Mouse (Mus musculus) cerebral cortex, adult 2 months (tissue): Measurements from ENCODE around the gene Sacs.

Experiments used
- WGBS: fragments of 180-500 bp; shearing (Covaris S2); methylation state at CpG from one replicate; pipeline ENCODE4 v1.1.7; 2018; 5-methylcytosine and 5-hydroxymethylcytosine counted together

Gene Sacs

DNA sequence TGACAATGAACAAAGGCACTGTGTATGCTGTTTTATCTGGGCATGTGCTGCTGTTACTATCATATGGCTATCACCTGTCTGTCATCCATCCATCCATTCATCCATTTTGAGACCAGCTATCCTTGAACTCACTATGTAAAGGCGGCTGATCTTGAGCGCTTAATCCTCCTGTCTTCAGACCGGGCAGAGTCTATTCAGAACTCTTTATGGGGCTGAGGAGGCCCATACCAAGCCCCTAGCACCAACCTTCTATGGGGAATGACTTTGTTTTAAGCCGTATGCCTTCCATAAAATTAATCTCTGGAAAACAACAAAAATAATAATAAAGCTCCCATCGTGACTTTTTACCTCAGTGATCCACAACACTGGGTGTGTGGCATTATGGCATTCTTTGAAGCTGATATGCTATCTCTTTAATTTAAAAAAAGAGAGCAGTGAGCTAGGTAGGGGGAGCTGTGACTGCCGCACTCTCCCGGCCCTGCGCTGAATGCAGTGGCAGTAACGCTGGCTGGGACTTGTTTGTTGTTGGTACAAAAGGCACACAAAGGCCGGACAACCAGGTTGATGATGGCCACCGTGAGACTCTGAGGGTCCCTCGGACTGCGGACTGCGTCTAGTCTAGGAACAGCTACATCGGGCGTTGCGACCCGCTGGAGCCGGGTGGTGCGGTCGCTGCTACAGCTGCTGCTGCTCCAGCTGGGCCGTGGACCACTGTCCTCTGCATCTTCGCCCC is at the start of gene Sacs:
Gene Sacs (plus strand): TSS at position 464 of the 733 bp plus-strand sequence.
- WGBS, result 4% methylated on average over 23 of the region's 23 CpGs

DNA sequence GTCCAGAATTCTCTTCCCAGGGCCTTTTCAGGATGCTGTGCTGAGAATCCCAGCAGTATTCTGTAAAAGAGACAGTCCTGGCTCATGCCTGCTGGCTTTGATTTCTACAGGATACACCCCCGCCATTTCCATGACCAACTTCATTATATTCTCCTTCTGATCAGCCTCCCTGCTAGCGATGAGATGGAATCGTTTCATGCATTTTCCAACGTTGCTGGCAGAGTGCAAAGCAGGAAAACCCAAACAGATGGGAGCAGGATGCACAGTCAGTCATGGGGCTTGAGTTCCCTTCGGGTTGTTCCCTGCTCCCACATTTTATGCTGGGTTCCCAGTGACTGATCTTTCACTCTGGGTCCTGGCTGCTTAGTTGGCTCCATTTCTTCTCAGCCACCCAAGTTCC is 47.3 kb upstream of the Sacs start:
- 32% methylated on average over 5 of the region's 5 CpGs for WGBS

DNA sequence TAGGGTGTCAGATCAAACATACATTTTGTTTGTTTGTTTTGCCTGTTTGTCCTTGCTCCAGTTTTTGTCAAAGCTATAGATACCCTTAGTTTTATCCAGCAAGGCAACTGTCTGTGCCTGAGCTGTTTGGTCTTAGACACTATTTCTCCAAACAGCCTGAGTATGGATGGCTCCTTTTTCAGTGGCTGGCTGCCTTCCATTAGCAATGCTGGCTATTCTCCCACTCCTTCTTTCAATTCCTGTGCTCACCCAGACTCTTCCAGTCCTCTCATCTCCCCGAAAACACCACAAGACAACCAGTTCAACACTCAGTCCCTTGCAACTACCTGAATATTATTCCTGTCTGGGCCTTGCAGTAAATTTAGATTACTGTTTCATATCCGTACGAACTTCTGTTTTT is 46.2 kb upstream of the Sacs start:
- 34% methylated on average over 3 of the region's 3 CpGs for WGBS

DNA sequence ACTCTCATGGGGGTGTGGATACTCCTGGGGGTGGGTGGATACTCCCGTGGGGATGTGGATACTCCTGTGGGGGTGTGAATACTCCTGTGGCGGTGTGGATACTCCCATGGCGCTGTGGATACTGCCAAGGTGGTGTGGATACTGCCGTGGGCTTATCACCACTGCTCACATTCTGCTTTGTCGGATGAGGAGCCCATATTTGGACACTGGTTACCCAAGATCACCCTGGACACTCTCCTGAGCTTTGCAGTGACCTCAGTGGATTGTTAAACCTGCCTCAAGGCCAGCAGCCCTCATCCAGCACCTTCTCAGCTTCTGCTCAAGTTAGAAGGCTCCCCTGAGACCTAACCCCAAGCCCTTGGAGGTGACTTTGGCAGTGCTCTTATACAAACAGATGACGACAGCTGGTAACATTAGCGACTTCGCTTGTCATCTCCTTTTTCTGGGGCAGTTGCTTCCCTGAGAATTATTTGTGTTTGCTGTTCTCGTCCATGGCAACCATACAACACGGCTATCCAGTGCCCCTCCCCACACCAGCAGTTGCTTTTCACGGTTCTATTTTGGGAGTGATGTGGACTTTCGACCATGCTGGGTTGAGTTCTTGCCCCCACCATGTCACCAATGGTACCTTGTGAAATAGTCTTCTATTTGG is 40.2 kb upstream of the Sacs start:
- WGBS, result 80% methylated on average over 12 of the region's 12 CpGs

DNA sequence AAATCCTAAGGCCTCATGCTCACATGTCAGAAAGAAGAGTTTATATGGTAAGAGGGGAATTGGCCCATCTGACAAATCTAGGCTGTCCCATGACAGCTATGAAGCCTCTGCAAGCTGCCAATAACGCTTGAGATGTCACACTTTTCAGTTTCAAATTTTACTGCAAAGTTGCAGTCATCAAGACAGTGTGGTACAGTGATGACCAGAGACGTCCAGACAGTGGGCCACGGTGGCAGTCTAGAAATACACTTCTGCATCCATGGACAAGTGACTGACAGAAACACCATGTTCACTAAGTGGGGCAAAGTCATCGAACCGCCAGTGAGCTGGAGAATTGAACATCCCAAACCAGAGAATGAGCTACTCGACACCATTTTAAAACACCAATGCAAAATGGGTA is 37.5 kb upstream of the Sacs start:
- 94% methylated on average over 6 of the region's 6 CpGs for WGBS

DNA sequence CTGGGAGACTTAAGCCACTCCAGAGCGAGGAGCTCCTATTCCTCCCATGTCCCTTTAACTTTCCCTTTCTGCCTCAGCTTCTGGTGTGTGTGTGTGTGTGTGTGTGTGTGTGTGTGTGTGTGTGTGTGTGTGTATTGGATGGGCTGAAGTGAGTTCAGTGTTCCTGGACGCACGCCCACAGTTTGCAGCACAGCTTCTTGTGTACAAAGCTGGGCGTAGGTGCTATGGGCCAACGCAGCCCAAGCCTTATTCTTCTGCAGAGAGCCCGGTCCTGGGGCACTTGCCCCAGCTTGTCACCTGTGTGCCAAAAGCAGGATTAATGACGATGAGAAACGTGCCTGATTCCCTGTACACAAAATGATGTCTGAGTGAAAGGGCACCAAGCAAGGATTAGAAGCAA is 31.9 kb upstream of the Sacs start:
- 70% methylated on average over 8 of the region's 8 CpGs for whole genome bisulfite sequencing

DNA sequence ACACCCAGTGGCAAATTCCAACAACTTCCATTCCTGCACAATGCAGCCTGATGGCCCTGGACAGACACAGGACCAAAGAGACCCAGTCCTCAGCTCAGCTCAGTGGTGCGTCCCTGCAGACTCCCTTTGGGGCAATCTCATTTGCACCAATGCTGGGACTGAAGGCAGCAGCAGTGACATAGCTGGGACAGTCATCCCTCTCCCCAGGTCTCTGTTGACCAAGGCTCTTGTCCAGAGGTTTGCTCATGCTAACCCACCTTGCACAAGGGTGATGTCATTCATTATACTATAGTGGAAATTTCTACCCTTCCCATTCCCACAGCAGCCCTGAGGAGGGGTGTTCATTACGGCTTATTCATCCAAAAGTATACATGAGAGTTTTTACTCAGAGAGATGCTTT is 29.6 kb upstream of the Sacs start:
- 97% methylated on average over 2 of the region's 2 CpGs for WGBS

DNA sequence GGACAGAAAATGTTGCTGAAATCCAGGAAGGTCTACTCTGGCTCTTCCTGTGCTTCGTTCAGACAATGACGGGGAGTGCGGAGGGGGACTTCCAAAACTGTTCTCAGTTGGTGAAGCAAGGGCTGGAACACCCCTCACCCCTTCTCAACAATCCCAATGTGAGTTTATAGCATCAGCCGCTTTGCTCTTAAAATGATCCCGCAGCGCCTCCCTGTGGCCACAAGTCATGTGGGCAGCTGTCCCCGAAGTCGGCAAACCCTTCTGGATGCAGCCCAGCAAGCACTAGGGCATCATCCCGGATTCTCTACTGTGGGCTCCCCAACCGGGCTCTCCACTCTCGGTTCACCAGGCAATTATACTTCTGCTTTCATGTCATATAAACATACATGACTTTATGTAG is 25.9 kb upstream of the Sacs start:
- 2% methylated on average over 11 of the region's 11 CpGs for WGBS

DNA sequence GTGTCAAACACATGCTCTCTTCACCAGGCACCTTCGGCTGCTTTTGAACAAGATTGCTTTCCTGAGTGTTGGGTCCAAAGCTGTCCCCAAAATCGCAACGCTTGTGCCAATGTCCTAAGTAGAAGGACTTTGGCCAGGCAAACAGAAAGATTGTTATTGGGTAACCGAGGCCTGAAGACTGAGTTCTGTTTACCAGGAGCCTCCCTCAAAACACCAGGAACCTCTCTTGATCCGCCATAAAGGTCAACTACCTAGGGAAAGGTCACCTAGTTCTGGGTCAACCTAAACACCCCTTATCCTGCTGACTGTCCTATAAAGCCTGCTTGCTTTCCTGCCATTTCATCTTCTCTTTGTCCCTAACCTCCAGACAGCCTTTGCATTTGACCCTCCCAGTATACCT is 13.5 kb upstream of the Sacs start:
- 86% methylated on average over 5 of the region's 5 CpGs for WGBS

DNA sequence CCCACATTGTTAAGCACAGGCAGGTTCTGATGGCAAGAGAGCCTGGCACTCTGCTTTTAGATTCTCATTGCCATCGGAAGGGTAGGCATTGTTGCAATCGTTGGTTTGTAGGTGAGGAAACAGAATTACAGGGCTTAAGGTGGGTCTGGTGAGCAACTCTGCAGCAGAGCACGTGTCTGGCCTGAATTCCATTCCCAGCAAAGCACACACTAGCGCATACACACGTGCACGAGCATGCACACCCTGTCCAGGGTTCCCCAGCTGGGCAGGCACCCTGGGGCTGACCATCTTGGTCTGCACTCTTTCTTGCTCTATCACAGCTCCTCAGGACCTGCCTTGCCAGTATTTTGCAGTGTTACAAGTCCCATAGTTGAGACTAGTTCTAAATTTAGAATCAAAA is 13.1 kb upstream of the Sacs start:
- 76% methylated on average over 6 of the region's 6 CpGs for WGBS

DNA sequence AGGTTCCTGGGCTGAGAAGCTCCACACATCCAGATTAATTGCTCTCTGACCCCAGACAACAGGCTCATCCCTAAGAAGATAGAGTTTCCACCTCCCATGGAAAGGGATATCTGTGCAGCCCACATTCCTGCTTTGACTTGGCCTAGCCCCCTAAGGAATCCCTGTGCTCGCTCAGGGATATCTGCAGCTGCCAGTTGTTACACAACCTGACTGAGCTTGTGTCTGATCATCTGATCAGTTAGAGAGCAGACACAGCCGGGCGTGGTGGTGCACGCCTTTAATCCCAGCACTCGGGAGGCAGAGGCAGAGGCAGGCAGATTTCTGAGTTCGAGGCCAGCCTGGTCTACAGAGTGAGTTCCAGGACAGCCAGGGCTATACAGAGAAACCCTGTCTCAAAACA is 10.9 kb upstream of the Sacs start:
- 87% methylated on average over 6 of the region's 6 CpGs for WGBS

DNA sequence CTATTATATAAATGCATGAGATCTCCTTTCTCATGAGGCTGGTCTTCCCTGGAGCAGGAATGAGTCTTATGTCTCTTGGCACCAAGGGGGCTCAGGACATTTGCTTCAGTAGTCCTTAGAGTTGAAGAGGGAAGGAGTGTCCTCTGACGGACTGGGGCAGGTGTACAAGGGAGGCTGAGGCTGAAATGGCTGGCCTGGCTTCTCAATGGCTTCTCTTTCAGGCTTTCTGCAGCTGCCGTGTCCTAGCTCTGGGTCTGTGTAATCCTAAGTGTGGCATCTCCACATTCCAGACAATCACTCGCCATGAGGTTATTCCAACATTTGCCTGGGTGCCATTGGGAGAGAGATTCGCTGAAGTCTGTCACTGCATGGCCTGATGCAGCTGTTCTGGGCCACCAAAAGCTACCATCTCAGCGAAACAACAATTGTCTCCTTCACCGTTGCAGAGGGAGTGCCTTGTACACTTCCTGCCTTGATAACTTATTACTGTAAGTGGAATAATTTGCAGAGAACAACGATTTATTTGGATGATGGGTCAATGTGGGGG is 9.2 kb upstream of the Sacs start:
- WGBS, result 81% methylated on average over 7 of the region's 7 CpGs

DNA sequence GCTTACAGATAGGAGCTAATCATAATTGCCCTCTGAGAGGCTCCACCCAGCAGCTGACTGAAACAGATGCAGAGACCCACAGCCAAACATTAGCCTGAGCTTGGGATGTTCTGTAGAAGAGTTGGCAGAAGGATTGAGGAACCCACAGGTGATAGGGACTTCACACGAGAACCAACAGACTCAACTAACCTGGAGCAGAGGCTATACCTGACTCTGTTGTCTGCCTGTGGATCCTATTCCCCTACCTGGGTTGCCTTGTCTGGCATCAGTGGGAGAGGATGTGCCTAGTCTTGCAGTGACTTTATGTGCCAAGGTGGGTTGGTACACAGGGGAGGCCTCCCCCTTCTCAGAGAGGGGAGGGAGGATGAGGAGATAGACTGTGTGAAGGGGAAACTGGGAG is 5.7 kb upstream of the Sacs start:
- 87% methylated on average over 1 of the region's 1 CpGs for WGBS

DNA sequence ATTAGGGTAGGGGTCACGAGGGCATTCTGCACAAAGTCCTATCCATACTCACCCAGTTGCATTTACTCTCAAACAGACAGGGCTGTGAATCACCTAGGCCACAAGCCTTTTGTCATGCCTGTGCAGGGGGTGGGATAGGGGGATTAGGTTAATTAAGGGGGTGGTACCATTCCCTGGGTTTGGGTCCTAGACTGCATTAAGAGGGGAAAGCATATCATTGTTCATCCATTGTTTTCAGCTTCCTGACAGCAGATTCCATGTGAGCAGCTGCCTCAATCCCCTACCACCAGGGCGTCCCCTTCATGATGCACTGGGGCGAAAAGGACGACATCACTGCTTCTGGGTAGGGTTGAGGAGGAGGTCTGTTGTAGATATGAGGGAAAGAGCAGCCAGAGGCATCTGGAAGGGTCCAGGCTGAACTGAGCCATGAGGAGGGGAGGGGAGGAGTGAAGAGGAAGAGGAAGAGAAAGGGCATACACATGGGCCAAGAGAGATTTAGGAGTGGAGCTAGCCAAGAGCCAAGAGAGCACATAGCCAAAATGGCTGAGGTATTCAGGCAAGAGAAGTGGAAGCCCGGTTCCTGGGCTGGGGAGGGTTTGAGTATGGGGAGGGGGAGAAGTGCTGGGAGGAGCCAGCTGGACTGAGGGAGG is 3.8 kb upstream of the Sacs start:
- 63% methylated on average over 5 of the region's 5 CpGs for WGBS

DNA sequence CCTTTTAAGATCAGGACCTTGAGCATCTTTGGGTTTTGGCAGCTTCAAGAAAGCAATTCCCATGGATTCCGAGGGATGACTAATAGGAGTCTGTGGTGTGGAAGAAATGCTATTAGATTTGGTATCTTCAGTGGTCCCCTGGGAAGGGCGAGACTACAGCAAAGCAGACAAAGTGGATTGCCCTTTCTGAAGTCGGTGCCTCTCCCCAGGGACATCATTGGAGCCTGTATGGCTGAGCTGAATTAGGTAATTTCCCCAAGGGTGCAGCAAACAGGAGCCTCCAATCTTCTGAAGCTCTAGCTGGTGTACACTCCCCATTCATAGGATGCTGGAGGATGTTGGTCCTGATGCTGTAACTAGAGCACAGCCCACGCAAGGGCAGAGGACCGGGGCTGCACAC is 847 bp upstream of the Sacs start:
- 76% methylated on average over 5 of the region's 5 CpGs for WGBS

DNA sequence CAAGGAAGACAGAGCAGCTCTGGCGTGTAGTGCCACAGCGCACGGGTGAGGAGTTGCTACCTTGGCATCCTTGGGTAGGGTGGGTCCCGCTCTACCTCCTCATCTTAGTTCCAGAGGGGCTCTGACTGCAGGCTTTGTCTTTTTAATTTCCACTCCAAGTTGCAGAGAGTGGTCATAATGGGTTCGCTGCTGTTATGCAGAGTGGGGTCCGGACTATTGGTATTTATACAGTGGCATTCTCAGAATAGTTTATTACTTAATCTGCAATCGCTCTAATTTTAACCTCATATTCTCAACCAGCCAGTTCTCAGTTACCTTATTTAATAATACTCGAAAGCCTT is 440 bp downstream of the Sacs start:
- 15% methylated on average over 8 of the region's 8 CpGs for WGBS

DNA sequence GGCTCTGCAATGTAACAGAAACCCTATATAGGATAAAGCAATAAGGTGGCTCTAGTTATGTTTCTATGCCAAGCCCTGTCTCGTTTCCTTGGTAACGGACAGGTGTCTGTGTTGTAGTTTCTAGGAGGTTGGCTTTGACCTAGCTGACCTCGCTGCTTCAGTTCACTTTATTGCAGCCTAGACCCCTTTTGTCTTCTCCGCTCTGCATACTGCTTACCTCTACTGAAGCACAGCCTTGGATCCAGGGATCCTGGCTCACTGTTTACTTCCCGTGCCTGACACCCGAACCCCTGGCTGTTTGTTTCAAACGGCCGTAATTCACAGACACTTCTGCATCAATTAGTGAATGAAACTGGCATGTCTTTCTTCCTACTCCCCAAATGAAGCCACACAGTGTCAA is 5.1 kb downstream of the Sacs start:
- WGBS, result 68% methylated on average over 8 of the region's 8 CpGs

DNA sequence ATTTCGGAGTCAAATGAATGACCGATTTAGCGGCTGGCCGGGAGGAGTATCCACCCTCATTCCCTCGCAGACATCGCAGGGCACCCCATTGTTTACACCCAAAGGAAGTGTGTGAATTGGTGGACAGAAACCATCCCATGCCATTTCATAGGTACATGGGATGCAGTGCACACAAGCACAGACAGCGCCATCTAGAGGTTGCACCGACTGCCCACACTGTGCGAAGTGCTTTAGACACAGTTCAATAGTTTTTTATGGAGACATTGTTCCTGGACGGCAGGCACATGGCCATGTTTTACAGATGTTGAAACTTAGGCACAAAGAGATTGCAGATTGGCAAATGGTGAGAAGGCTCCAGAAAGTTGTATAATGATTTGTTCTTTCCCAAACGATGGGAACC is 5.6 kb downstream of the Sacs start:
- WGBS, result 49% methylated on average over 11 of the region's 11 CpGs

DNA sequence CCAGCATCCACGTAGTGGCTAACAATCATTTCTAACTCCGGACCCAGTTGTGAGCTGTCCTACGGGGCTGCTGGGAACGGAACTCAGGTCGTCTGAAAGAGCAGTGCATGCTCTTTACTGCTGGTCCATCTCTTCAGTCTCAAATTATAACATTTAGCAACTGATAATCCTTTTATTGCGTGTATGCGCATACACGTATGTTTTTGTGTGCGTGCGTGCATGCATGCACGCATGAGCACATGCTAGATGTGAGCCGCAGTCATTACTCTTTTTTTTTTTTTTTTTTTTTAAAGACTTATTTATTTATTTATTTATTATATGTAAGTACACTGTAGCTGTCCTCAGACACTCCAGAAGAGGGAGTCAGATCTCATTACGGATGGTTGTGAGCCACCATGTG is 12.2 kb downstream of the Sacs start:
- WGBS, result 97% methylated on average over 13 of the region's 13 CpGs

DNA sequence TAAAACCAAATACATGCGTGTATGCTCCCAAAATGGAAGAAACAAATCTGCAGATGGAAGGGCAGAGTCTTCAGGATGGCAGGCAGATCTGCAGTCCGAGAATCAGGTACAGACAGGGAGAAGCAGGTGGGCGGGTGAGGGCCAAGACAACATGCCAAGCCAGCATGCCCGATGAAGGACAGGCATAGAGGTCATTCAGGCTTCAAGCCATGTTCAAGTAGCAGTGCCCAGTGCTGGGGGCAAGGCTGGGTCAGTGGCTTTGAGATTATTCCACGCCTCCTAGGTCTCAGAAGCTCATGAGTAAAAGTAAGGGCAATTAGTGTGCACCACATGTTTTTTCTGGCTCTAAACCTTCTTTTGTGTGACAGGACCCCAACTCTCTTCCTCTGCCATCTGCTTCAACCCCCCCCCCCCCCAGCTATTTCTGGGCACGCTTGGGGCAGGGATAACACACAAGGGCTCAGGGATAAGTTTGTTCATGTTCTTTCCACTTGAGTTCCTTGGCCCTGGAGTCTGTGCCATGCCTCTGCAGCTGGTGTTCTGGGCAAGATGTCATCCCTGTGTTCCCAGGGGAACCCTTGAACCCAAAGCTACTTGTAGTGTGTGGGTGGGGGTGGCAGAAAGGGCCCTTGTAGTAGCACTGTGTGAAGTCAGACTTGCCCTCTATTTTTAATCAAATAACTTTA is 16.8 kb downstream of the Sacs start:
- 75% methylated on average over 6 of the region's 6 CpGs for WGBS

DNA sequence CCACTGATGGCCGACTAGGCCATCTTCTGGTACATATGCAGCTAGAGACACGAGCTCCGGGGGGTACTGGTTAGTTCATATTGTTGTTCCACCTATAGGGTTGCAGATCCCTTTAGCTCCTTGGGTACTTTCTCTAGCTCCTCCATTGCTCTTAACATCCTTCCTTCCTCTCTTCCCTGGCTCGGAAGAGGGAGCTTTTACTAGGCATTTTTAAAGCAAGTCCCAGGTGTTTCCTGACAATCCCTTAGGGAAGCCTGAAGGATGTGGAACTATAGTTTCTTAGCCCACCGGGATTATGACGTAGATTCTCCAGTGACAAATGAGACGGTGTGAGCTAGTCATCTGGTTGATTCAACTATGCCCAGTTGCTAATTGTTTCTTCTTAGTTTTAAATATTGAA is 19.2 kb downstream of the Sacs start:
- WGBS, result 87% methylated on average over 5 of the region's 7 CpGs

DNA sequence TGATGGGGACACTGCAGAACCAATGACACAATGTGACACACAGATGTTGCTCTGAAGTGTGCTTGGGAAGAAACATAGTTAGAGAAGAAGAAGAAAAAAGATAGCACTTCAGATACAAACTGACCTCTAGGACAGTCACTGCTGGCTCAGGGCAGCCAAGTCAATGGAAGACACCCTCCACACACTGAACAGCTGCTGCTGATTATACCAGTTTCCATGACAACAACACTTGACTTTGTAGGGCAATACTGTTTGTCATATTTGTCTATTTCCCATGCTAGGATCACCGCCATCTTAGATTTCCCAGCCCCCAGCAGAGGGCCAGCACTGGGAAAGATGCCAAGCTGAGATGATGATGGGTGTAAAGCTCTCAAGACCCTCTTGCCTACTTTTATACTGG is 22.7 kb downstream of the Sacs start:
- WGBS, result 76% methylated on average over 1 of the region's 1 CpGs
